Mouse (Mus musculus) embryonic facial prominence, embryonic 13.5 days (tissue): ENCODE measurements at regions not wholly inside any gene's neighbourhood (a gene's known extent, or its start where the extent isn't known, plus 50 kb on each side); places are given as distances from the start of the nearest gene placed in this dataset.

ENCODE experiments used
- ATAC-seq: fragments of 200-750 bp; cut with Nextera tagmentation; 2 replicates; pipeline ENCODE4 v1.8.0; 2017; ENCODE audit warnings: low read depth; ENCODE audit not compliant: insufficient number of reproducible peaks, insufficient read depth, low FRiP score, low TSS enrichment
- H3K27ac ChIP-seq: fragments of 300-500 bp; sonication (generic); 2 replicates; pipeline ENCODE4 v1.5.1; 2015; ENCODE audit warnings: moderate library complexity, mild to moderate bottlenecking, inconsistent platforms
- H3K27me3 ChIP-seq: fragments of 300-500 bp; sonication (generic); 2 replicates; pipeline ENCODE4 v1.6.1; 2015; ENCODE audit warnings: mild to moderate bottlenecking, inconsistent platforms
- H3K36me3 ChIP-seq: fragments of 300-500 bp; sonication (generic); 2 replicates; pipeline ENCODE4 v1.6.1; 2015; ENCODE audit warnings: mild to moderate bottlenecking, inconsistent platforms
- H3K4me1 ChIP-seq: fragments of 300-500 bp; sonication (generic); 2 replicates; pipeline ENCODE4 v1.6.1; 2015; ENCODE audit warnings: inconsistent platforms
- H3K4me2 ChIP-seq: fragments of 300-500 bp; sonication (generic); 2 replicates; pipeline ENCODE4 v1.6.1; 2015; ENCODE audit warnings: moderate library complexity, mild to moderate bottlenecking, inconsistent platforms
- H3K4me3 ChIP-seq: fragments of 300-500 bp; sonication (generic); 2 replicates; pipeline ENCODE4 v1.5.1; 2015; ENCODE audit warnings: mild to moderate bottlenecking, inconsistent platforms
- H3K9ac ChIP-seq: fragments of 300-500 bp; sonication (generic); 2 replicates; pipeline ENCODE4 v1.6.1; 2015; ENCODE audit warnings: mild to moderate bottlenecking, inconsistent platforms
- H3K9me3 ChIP-seq: fragments of 300-500 bp; sonication (generic); 2 replicates; pipeline ENCODE4 v1.6.1; 2016; ENCODE audit warnings: inconsistent platforms
- WGBS: fragments of 180-500 bp; shearing (Covaris S2); methylation state at CpG from one replicate; pipeline ENCODE4 v1.1.7; 2015; ENCODE audit warnings: mixed read lengths; 5-methylcytosine and 5-hydroxymethylcytosine counted together

GRCm38 (mm10) chr13:16261145-16261544, 249.5 kb downstream of the Inhba start:
- Histone ChIP-seq H3K9ac (no peak overlapping the region), H3K27me3 (no peaks in the 10 kb centered on the region), H3K36me3 (no peaks in the 10 kb centered on the region), H3K9me3 (no peaks in the 10 kb centered on the region), H3K27ac (no peak overlapping the region), H3K4me2 (no peak overlapping the region), H3K4me1 (no peaks in the 10 kb centered on the region), H3K4me3 (no peak overlapping the region)
- WGBS, result 75% methylated on average over 3 of the region's 3 CpGs
- no peak for ATAC-seq

- no peak overlapping the region for H3K9ac ChIP-seq
- H3K27me3 ChIP-seq, result no peaks in the 10 kb centered on the region
- WGBS, result 87% methylated on average over 3 of the region's 3 CpGs
- H3K4me3 ChIP-seq, result no peak overlapping the region
- H3K4me2 ChIP-seq, result no peak overlapping the region
- H3K36me3 ChIP-seq, result no peaks in the 10 kb centered on the region
- no peak for ATAC-seq
- no peaks in the 10 kb centered on the region for H3K9me3 ChIP-seq
- no peak overlapping the region for H3K27ac ChIP-seq
- peaks cover 6% of the 10 kb centered on the region; the same call in 1 of the 2 replicates for H3K4me1 ChIP-seq
Observed at GRCm38 (mm10) chr13:16279974-16280373, 268.3 kb downstream of the Inhba start.

GRCm38 (mm10) chr13:16280742-16281141, 269.1 kb downstream of the Inhba start:
- Histone ChIP-seq H3K9me3 (no peaks in the 10 kb centered on the region), H3K36me3 (no peaks in the 10 kb centered on the region), H3K4me1 (peaks cover 6% of the 10 kb centered on the region; the same call in 1 of the 2 replicates), H3K4me2 (no peak overlapping the region), H3K9ac (no peak overlapping the region), H3K27me3 (no peaks in the 10 kb centered on the region), H3K27ac (no peak overlapping the region), H3K4me3 (no peak overlapping the region)
- no peak for ATAC-seq
- WGBS, result 58% methylated on average over 2 of the region's 2 CpGs

- Histone ChIP-seq H3K4me1 (peaks cover 6% of the 10 kb centered on the region; the same call in 1 of the 2 replicates), H3K4me2 (no peak overlapping the region), H3K4me3 (no peak overlapping the region), H3K9ac (no peak overlapping the region), H3K27ac (no peak overlapping the region), H3K36me3 (no peaks in the 10 kb centered on the region), H3K27me3 (no peaks in the 10 kb centered on the region), H3K9me3 (no peaks in the 10 kb centered on the region)
- ATAC-seq, result no peak
Observed at GRCm38 (mm10) chr13:16281777-16282176, 270.1 kb downstream of the Inhba start.

- Histone ChIP-seq H3K27me3 (no peaks in the 10 kb centered on the region), H3K4me2 (no peak overlapping the region), H3K4me1 (peaks cover 6% of the 10 kb centered on the region; the same call in 1 of the 2 replicates), H3K9ac (no peak overlapping the region), H3K27ac (no peak overlapping the region), H3K4me3 (no peak overlapping the region), H3K9me3 (no peaks in the 10 kb centered on the region), H3K36me3 (no peaks in the 10 kb centered on the region)
- 50% methylated on average over 2 of the region's 2 CpGs for WGBS
- no peak for ATAC-seq
Observed at GRCm38 (mm10) chr13:16282230-16282629, 270.6 kb downstream of the Inhba start.

- H3K4me3 ChIP-seq, result no peak overlapping the region
- ATAC-seq, result no peak
- H3K4me1 ChIP-seq, result peaks cover 6% of the 10 kb centered on the region; the same call in 1 of the 2 replicates
- no peak overlapping the region for H3K27ac ChIP-seq
- H3K27me3 ChIP-seq, result no peaks in the 10 kb centered on the region
- H3K9ac ChIP-seq, result no peak overlapping the region
- 56% methylated on average over 4 of the region's 4 CpGs for WGBS
- H3K9me3 ChIP-seq, result no peaks in the 10 kb centered on the region
- no peaks in the 10 kb centered on the region for H3K36me3 ChIP-seq
- no peak overlapping the region for H3K4me2 ChIP-seq
Observed at GRCm38 (mm10) chr13:16283336-16283735, 271.7 kb downstream of the Inhba start.

- 63% methylated on average over 2 of the region's 2 CpGs for WGBS
- Histone ChIP-seq H3K4me3 (no peak overlapping the region), H3K9ac (no peak overlapping the region), H3K36me3 (no peaks in the 10 kb centered on the region), H3K4me1 (no peaks in the 10 kb centered on the region), H3K27ac (no peak overlapping the region), H3K4me2 (no peak overlapping the region), H3K27me3 (no peaks in the 10 kb centered on the region), H3K9me3 (no peaks in the 10 kb centered on the region)
- ATAC-seq, result no peak
Observed at GRCm38 (mm10) chr13:16289633-16290032, 278.0 kb downstream of the Inhba start.

GRCm38 (mm10) chr13:16290784-16291183, 279.1 kb downstream of the Inhba start:
- Histone ChIP-seq H3K4me1 (no peaks in the 10 kb centered on the region), H3K27ac (no peak overlapping the region), H3K9me3 (no peaks in the 10 kb centered on the region), H3K9ac (no peak overlapping the region), H3K4me3 (no peak overlapping the region), H3K4me2 (no peak overlapping the region), H3K27me3 (no peaks in the 10 kb centered on the region), H3K36me3 (no peaks in the 10 kb centered on the region)
- 84% methylated on average over 2 of the region's 2 CpGs for WGBS
- ATAC-seq, result no peak

GRCm38 (mm10) chr13:16291661-16292291, 280.1 kb downstream of the Inhba start:
- H3K27me3 ChIP-seq, result no peaks in the 10 kb centered on the region
- H3K9ac ChIP-seq, result no peak overlapping the region
- no peaks in the 10 kb centered on the region for H3K9me3 ChIP-seq
- H3K4me3 ChIP-seq, result no peak overlapping the region
- no peak for ATAC-seq
- H3K4me2 ChIP-seq, result no peak overlapping the region
- H3K27ac ChIP-seq, result no peak overlapping the region
- 87% methylated on average over 6 of the region's 6 CpGs for WGBS
- H3K36me3 ChIP-seq, result no peaks in the 10 kb centered on the region
- no peaks in the 10 kb centered on the region for H3K4me1 ChIP-seq

- H3K9me3 ChIP-seq, result no peaks in the 10 kb centered on the region
- H3K27me3 ChIP-seq, result no peaks in the 10 kb centered on the region
- no peak overlapping the region for H3K27ac ChIP-seq
- no peak overlapping the region for H3K9ac ChIP-seq
- H3K4me3 ChIP-seq, result no peak overlapping the region
- H3K4me1 ChIP-seq, result no peaks in the 10 kb centered on the region
- no peaks in the 10 kb centered on the region for H3K36me3 ChIP-seq
- H3K4me2 ChIP-seq, result no peak overlapping the region
- no peak for ATAC-seq
- WGBS, result 83% methylated on average over 2 of the region's 2 CpGs
Observed at GRCm38 (mm10) chr13:16299756-16300155, 288.1 kb downstream of the Inhba start.

- Histone ChIP-seq H3K4me1 (no peaks in the 10 kb centered on the region), H3K36me3 (no peaks in the 10 kb centered on the region), H3K9ac (no peak overlapping the region), H3K27me3 (no peaks in the 10 kb centered on the region), H3K27ac (no peak overlapping the region), H3K9me3 (no peaks in the 10 kb centered on the region), H3K4me2 (no peak overlapping the region), H3K4me3 (no peak overlapping the region)
- 78% methylated on average over 2 of the region's 2 CpGs for whole genome bisulfite sequencing
- ATAC-seq, result no peak
Observed at GRCm38 (mm10) chr13:16314669-16315068, 303.0 kb downstream of the Inhba start.

- no peaks in the 10 kb centered on the region for H3K27me3 ChIP-seq
- H3K4me1 ChIP-seq, result no peaks in the 10 kb centered on the region
- no peak overlapping the region for H3K27ac ChIP-seq
- 89% methylated on average over 2 of the region's 2 CpGs for WGBS
- no peak overlapping the region for H3K4me2 ChIP-seq
- no peaks in the 10 kb centered on the region for H3K9me3 ChIP-seq
- H3K36me3 ChIP-seq, result no peaks in the 10 kb centered on the region
- no peak overlapping the region for H3K4me3 ChIP-seq
- H3K9ac ChIP-seq, result no peak overlapping the region
- no peak for ATAC-seq
Observed at GRCm38 (mm10) chr13:16315689-16316088, 304.0 kb downstream of the Inhba start.
